Mouse (Mus musculus): ENCODE measurements around the gene Flt1. TPM values are rescaled to one million over a fixed set of nuclear protein-coding genes. Genes with fewer than 3 reads are reported as not detected.
"Not testable (repeated sequence)": the region's sequence is repeated elsewhere in the genome, so short reads cannot be mapped to it uniquely, and the experiment has no call there.

Flt1 gene
- total RNA-seq, 2 experiments from 2014 or later, result 15.1 to 17.6 TPM

GRCm38 (mm10) chr5:147620178-147620577 is 105.6 kb downstream of the Flt1 start:
- intact Hi-C loops (cut with DNase I), result no loop called here
- DNase-seq, result no peak

- intact Hi-C loops (cut with DNase I), result no loop called here
- no peak for DNase-seq
Observed at GRCm38 (mm10) chr5:147618243-147618642, 107.6 kb downstream of the Flt1 start.

GRCm38 (mm10) chr5:147616450-147616849 is 109.4 kb downstream of the Flt1 start:
- intact Hi-C loops (cut with DNase I), result no loop called here
- DNase-seq, result no peak

- no peak for DNase-seq
- intact Hi-C loops (cut with DNase I), result no loop called here
Observed at GRCm38 (mm10) chr5:147614659-147615058, 111.2 kb downstream of the Flt1 start.

- DNase-seq; intact Hi-C loops (cut with DNase I): not testable (repeated sequence)
Observed at GRCm38 (mm10) chr5:147611348-147611747, 114.5 kb downstream of the Flt1 start.

- no peak for DNase-seq
- intact Hi-C loops (cut with DNase I), result no loop called here
Observed at GRCm38 (mm10) chr5:147607256-147607975, 118.4 kb downstream of the Flt1 start.

- intact Hi-C loops (cut with DNase I), result no loop called here
- DNase-seq, result no peak
Observed at GRCm38 (mm10) chr5:147606751-147607150, 119.1 kb downstream of the Flt1 start.

- DNase-seq, result no peak
- intact Hi-C loops (cut with DNase I), result no loop called here
Observed at GRCm38 (mm10) chr5:147601460-147602360, 124.1 kb downstream of the Flt1 start.

GRCm38 (mm10) chr5:147597825-147598224 is 128.0 kb downstream of the Flt1 start:
- intact Hi-C loops (cut with DNase I), result no loop called here
- DNase-seq, result peak; percentile 88

- no peak for DNase-seq
- intact Hi-C loops (cut with DNase I), result loop anchor here (10.0 kb wide), 1 partner anchor 255 kb away; no protein-coding TSS in a partner anchor
Observed at GRCm38 (mm10) chr5:147589814-147590213, 136.0 kb downstream of the Flt1 start.

- intact Hi-C loops (cut with DNase I), result loop anchor here (10.0 kb wide), 1 partner anchor 260 kb away; no protein-coding TSS in a partner anchor
- DNase-seq, result no peak
Observed at GRCm38 (mm10) chr5:147585070-147585469, 140.7 kb downstream of the Flt1 start.

- intact Hi-C loops (cut with DNase I), result loop anchor here (10.0 kb wide), 1 partner anchor 260 kb away; no protein-coding TSS in a partner anchor
- no peak for DNase-seq
Observed at GRCm38 (mm10) chr5:147584648-147585047, 141.2 kb downstream of the Flt1 start.

GRCm38 (mm10) chr5:147583702-147584298 is 142.0 kb downstream of the Flt1 start:
- peak; percentile 86 for DNase-seq
- intact Hi-C loops (cut with DNase I), result loop anchor here (10.0 kb wide), 1 partner anchor 261 kb away; no protein-coding TSS in a partner anchor

- DNase-seq, result no peak
- intact Hi-C loops (cut with DNase I), result loop anchor here (10.0 kb wide), 1 partner anchor 265 kb away; no protein-coding TSS in a partner anchor
Observed at GRCm38 (mm10) chr5:147580181-147580580, 145.6 kb downstream of the Flt1 start.

- intact Hi-C loops (cut with DNase I), result loop anchor here (10.0 kb wide), 1 partner anchor 265 kb away; no protein-coding TSS in a partner anchor
- DNase-seq, result no peak
Observed at GRCm38 (mm10) chr5:147579691-147580090, 146.1 kb downstream of the Flt1 start.

- intact Hi-C loops (cut with DNase I), result no loop called here
- no peak for DNase-seq
Observed at GRCm38 (mm10) chr5:147579148-147579547, 146.7 kb downstream of the Flt1 start.

GRCm38 (mm10) chr5:147577003-147577402 is 148.8 kb downstream of the Flt1 start:
- DNase-seq, result peak; percentile 26
- intact Hi-C loops (cut with DNase I), result no loop called here

- intact Hi-C loops (cut with DNase I), result no loop called here
- no peak for DNase-seq
Observed at GRCm38 (mm10) chr5:147574517-147574916, 151.3 kb downstream of the Flt1 start.

GRCm38 (mm10) chr5:147573555-147573954 is 152.3 kb downstream of the Flt1 start:
- no peak for DNase-seq
- intact Hi-C loops (cut with DNase I), result no loop called here

- DNase-seq, result no peak
- intact Hi-C loops (cut with DNase I), result no loop called here
Observed at GRCm38 (mm10) chr5:147572695-147573094, 153.1 kb downstream of the Flt1 start.

- intact Hi-C loops (cut with DNase I), result no loop called here
Observed at GRCm38 (mm10) chr5:147566335-147566734, 159.5 kb downstream of the Flt1 start.

More at GRCm38 (mm10) chr5:147566335-147566734, 159.5 kb downstream of the Flt1 start:
- no peak for DNase-seq
